Mouse (Mus musculus): ENCODE results near the gene Dmpk. TPM values are rescaled to one million over a fixed set of nuclear protein-coding genes. Genes with fewer than 3 reads are reported as not detected.
A peak's percentile ranks its signal among the peaks of the same experiment; 100 is the strongest.

The Dmpk gene
- polyA plus RNA-seq, 1 experiment: 154 TPM

DNA sequence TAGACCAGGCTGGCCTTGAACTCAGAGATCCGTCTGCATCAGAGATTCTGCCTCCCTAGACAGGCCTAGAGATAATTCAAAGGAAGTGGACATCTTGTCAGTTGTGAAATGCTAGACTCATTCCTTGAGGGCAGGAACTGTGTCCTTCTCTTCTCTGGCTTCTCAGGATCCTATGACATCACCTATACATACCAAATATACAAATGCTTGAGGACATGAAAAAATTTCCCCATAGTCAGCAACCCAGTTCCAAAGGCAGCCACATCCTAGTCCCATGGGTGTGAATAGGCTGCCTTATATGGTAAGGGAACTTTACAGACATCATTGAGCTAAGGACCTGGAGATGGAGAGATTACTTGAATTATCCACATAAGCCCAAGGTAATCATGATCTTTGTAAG is 25.9 kb downstream of the Dmpk start:
- 97% methylated on average over 1 of the region's 1 CpGs for WGBS
- TF ChIP-seq POLR2A (IDR thresholded peaks at IDR 0.05; ENCODE audit: control insufficient read depth, extremely low read depth, insufficient read depth, low read length, poor library complexity): no peak
- TF ChIP-seq CTCF (IDR thresholded peaks at IDR 0.05; ENCODE audit: borderline replicate concordance, control insufficient read depth, extremely low read depth, insufficient read depth, low read length, poor library complexity): no peak
- Histone ChIP-seq H3K4me1 (replicated peaks; ENCODE audit: control insufficient read depth, insufficient read depth, low read length) (no peaks in the 10 kb centered on the region), H3K27me3 (ENCODE audit: control insufficient read depth, insufficient read depth, low read length) (no peaks in the 10 kb centered on the region), H3K4me3 (ENCODE audit: control insufficient read depth, insufficient read depth, low read length) (no peak overlapping the region), H3K36me3 (ENCODE audit: control insufficient read depth, insufficient read depth, low read length) (no peaks in the 10 kb centered on the region), H3K27ac (ENCODE audit: control insufficient read depth, insufficient read depth, low read length) (no peak overlapping the region)
- no peak for DNase-seq

DNA sequence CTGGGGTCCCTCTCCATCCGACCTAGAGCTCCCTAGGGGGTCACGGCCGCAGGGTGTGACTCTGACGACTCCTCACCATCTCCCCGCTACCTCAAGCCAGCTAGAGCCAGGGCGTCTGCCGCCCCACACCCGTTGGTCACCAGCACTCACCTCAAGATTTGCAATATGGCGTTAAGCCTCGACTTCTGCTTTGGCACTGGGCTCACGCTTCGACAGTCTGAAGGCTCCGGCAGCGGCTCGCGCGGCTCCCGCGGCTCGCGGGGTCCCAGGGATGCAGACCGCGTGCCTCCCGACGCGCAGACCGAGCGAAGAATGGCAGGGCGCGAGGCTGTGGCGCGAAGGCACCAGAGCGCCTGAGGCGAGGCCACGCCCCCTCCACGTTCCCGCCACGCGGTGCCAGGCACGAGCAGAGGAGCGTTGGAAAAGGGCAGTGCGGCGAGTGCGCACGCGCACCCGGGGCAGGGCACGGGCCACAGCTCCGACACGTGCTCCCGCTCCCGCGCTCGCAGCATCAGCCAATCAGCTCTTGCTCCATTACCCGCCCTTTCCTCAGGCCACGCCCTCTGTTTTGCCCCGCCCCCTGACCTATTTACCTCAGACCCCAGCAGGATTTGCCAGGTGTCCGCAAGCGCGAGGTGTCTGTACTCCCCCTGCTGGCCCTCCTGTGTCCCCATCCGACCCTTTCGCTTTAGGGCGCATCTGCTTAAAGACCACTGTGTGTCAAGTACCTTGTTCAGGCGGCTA is 34.6 kb downstream of the Dmpk start, which contains the start of gene Gm4969:
Gene Gm4969 (minus strand): TSS at position 341 of the 744 bp plus-strand sequence.
- WGBS: 51% methylated on average over 64 of the region's 64 CpGs
- TF ChIP-seq POLR2A (IDR thresholded peaks at IDR 0.05; ENCODE audit: control insufficient read depth, extremely low read depth, insufficient read depth, low read length, poor library complexity) (no peak), CTCF (IDR thresholded peaks at IDR 0.05; ENCODE audit: borderline replicate concordance, control insufficient read depth, extremely low read depth, insufficient read depth, low read length, poor library complexity) (no peak)
- H3K4me3 ChIP-seq (ENCODE audit: control insufficient read depth, insufficient read depth, low read length): no peak within 1 kb of the TSS
- H3K4me1 ChIP-seq (replicated peaks; ENCODE audit: control insufficient read depth, insufficient read depth, low read length): peaks cover 7% of the 10 kb centered on the region
- H3K27ac ChIP-seq (ENCODE audit: control insufficient read depth, insufficient read depth, low read length): no peak within 1 kb of the TSS
- DNase-seq: peak; percentile 52
- no peaks in the 10 kb centered on the region for H3K27me3 ChIP-seq (ENCODE audit: control insufficient read depth, insufficient read depth, low read length)
- no peaks in the 10 kb centered on the region for H3K36me3 ChIP-seq (ENCODE audit: control insufficient read depth, insufficient read depth, low read length)

DNA sequence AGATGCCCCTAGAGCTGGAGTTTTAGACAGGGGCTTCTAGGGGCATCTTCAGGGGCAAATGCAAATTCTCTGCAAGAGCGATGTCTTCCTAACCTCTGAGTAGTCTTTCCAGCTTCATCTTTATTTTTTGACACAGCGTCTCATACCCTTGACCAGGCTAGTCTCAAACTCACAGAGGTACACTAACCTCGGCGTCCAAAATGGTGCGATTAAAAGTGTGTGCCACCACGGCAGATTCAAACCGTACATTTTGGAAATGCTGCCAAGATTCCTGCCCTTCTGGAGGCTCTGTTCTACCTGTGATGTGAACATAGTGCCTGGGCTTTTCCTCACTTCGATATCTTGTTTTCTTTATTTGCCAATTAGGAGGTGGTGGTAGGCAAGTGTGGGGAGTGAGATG is 35.4 kb downstream of the Dmpk start:
- no peak for DNase-seq
- no peak overlapping the region for H3K4me3 ChIP-seq (ENCODE audit: control insufficient read depth, insufficient read depth, low read length)
- H3K27me3 ChIP-seq (ENCODE audit: control insufficient read depth, insufficient read depth, low read length): no peaks in the 10 kb centered on the region
- TF ChIP-seq POLR2A (IDR thresholded peaks at IDR 0.05; ENCODE audit: control insufficient read depth, extremely low read depth, insufficient read depth, low read length, poor library complexity): no peak
- no peak for TF ChIP-seq CTCF (IDR thresholded peaks at IDR 0.05; ENCODE audit: borderline replicate concordance, control insufficient read depth, extremely low read depth, insufficient read depth, low read length, poor library complexity)
- H3K27ac ChIP-seq (ENCODE audit: control insufficient read depth, insufficient read depth, low read length): no peak overlapping the region
- H3K4me1 ChIP-seq (replicated peaks; ENCODE audit: control insufficient read depth, insufficient read depth, low read length): peaks cover 7% of the 10 kb centered on the region
- WGBS: 97% methylated on average over 8 of the region's 8 CpGs
- H3K36me3 ChIP-seq (ENCODE audit: control insufficient read depth, insufficient read depth, low read length): no peaks in the 10 kb centered on the region

DNA sequence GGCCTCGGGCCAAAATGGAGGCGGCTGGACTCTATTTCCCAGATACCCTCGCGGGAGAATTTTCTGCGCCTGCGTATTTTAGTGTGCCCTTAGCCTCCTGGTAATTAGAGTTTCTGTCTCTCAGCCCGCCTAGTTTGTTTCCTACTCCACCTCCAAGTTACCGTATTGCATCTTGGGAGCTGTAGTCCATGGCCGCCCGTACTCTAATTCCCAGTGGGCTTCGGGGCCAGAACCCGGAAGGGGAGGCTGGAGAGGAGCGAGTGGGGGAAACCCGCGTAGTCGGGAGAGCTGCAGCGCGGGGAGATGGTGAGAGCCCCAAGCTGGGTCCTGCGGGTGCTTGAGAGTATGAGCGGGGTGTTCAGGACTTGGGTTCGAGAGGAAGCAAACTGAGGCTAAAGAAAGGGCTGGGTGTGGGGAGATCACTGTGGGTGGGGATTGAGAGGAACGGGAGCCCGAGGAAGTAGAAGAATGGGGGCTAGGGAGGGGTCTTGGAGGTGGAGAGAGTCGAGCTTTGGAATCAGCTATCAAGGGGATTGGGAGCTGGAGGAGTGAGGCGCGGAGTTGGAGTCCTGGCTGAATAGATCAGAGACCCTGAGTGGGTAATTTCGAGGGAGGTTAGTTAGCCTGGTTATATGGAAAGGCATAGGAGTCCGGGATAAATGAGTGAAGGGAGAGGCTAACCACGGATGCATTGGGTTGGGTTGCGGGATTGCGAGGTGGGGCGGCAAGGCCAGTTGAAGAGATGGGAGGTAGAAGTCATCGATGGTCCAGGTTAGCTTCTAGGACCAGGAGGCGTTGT is 36.2 kb downstream of the Dmpk start, which contains the start of gene Fbxo46:
Gene Fbxo46 (plus strand): TSS at position 229 of the 799 bp plus-strand sequence.
- no peak within 1 kb of the TSS; the same call in 1 of the 2 replicates for H3K27ac ChIP-seq (ENCODE audit: control insufficient read depth, insufficient read depth, low read length)
- 1% methylated on average over 34 of the region's 34 CpGs for WGBS

DNA sequence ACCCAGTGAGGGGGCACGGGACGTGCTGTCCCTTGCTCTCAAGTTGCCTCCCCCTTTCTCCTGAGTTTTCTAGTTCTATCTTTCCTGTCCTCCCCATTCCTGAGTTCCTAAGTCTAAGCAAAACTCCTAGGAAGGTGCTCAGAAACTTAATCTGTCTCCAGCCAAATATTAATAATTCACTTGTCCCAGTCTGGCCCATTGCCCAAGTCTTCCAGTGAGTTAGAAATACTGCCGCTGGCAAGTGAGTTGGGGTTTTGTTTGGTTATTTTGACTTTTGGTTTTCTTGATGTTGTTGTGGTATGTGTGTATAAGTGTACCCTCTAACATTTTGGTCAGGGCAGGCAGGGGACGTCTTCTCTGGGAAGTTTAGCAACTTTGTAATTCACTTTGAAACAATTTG is 38.0 kb downstream of the Dmpk start:
- Histone ChIP-seq H3K4me1 (replicated peaks; ENCODE audit: control insufficient read depth, insufficient read depth, low read length) (peaks cover 7% of the 10 kb centered on the region), H3K4me3 (ENCODE audit: control insufficient read depth, insufficient read depth, low read length) (no peak overlapping the region), H3K27ac (ENCODE audit: control insufficient read depth, insufficient read depth, low read length) (no peak overlapping the region), H3K27me3 (ENCODE audit: control insufficient read depth, insufficient read depth, low read length) (no peaks in the 10 kb centered on the region), H3K36me3 (ENCODE audit: control insufficient read depth, insufficient read depth, low read length) (no peaks in the 10 kb centered on the region)
- 94% methylated on average over 4 of the region's 4 CpGs for WGBS
- TF ChIP-seq POLR2A (IDR thresholded peaks at IDR 0.05; ENCODE audit: control insufficient read depth, extremely low read depth, insufficient read depth, low read length, poor library complexity) (no peak), CTCF (IDR thresholded peaks at IDR 0.05; ENCODE audit: borderline replicate concordance, control insufficient read depth, extremely low read depth, insufficient read depth, low read length, poor library complexity) (no peak)
- DNase-seq: no peak

More for the DNA sequence above, 36.2 kb downstream of the Dmpk start, which contains the start of gene Fbxo46:
- Histone ChIP-seq H3K4me3 (ENCODE audit: control insufficient read depth, insufficient read depth, low read length) (peak within 1 kb of the TSS; percentile 80), H3K27me3 (ENCODE audit: control insufficient read depth, insufficient read depth, low read length) (no peaks in the 10 kb centered on the region), H3K36me3 (ENCODE audit: control insufficient read depth, insufficient read depth, low read length) (no peaks in the 10 kb centered on the region), H3K4me1 (replicated peaks; ENCODE audit: control insufficient read depth, insufficient read depth, low read length) (peaks cover 7% of the 10 kb centered on the region)
- peak; percentile 88; the same call in 1 of the 2 replicates for TF ChIP-seq POLR2A (IDR thresholded peaks at IDR 0.05; ENCODE audit: control insufficient read depth, extremely low read depth, insufficient read depth, low read length, poor library complexity)
- no peak; the same call in 1 of the 2 replicates for TF ChIP-seq CTCF (IDR thresholded peaks at IDR 0.05; ENCODE audit: borderline replicate concordance, control insufficient read depth, extremely low read depth, insufficient read depth, low read length, poor library complexity)
- peak; percentile 95 for DNase-seq

DNA sequence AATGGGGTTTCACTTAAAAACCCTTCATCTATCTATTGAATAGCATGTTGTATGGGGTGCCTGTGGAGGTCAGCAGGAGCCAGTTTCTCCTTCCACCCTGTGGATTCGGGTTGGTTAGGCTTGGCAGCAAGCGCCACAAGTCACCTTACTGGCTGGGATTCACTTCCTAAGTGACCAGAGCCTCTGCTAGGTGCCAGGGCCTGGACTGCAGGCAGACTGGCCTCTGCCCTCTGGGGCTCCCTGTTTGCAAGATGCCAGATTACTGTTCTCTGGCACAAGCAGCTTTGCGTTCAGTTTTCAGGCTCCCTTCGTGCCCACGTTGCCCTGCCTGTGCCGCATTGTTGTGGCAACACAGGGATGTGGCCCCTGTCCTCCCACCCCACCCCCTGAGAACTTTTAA is 41.1 kb downstream of the Dmpk start:
- Histone ChIP-seq H3K4me1 (replicated peaks; ENCODE audit: control insufficient read depth, insufficient read depth, low read length) (peaks cover 3% of the 10 kb centered on the region), H3K27me3 (ENCODE audit: control insufficient read depth, insufficient read depth, low read length) (no peaks in the 10 kb centered on the region), H3K36me3 (ENCODE audit: control insufficient read depth, insufficient read depth, low read length) (no peaks in the 10 kb centered on the region), H3K4me3 (ENCODE audit: control insufficient read depth, insufficient read depth, low read length) (no peak overlapping the region), H3K27ac (ENCODE audit: control insufficient read depth, insufficient read depth, low read length) (no peak overlapping the region)
- TF ChIP-seq POLR2A (IDR thresholded peaks at IDR 0.05; ENCODE audit: control insufficient read depth, extremely low read depth, insufficient read depth, low read length, poor library complexity) (no peak), CTCF (IDR thresholded peaks at IDR 0.05; ENCODE audit: borderline replicate concordance, control insufficient read depth, extremely low read depth, insufficient read depth, low read length, poor library complexity) (no peak)
- WGBS: 88% methylated on average over 6 of the region's 6 CpGs
- DNase-seq: no peak
